Mouse (Mus musculus) bone marrow, adult 2 months (tissue): ENCODE data around the gene Abcg1. TPM values are rescaled to one million over a fixed set of nuclear protein-coding genes. Genes with fewer than 3 reads are reported as not detected.
A peak's percentile ranks its signal among the peaks of the same experiment; 100 is the strongest.

ENCODE experiments used
- H3K27ac ChIP-seq: fragments of 200-500 bp; 2 replicates; pipeline ENCODE4 v1.5.1; 2012; ENCODE audit warnings: low read depth, mild to moderate bottlenecking, control low read depth, inconsistent platforms, low read length; ENCODE audit not compliant: control insufficient read depth, poor library complexity, insufficient read depth
- H3K4me1 ChIP-seq: fragments of 200-500 bp; 2 replicates; pipeline ENCODE4 v1.6.1; 2011; ENCODE audit warnings: low read length; ENCODE audit not compliant: control insufficient read depth, insufficient read depth
- H3K4me3 ChIP-seq: fragments of 200-500 bp; replicated peaks from 2 replicates; pipeline ENCODE3; 2011; ENCODE audit warnings: mild to moderate bottlenecking, low read depth, low read length, control low read depth; ENCODE audit not compliant: control insufficient read depth
- CTCF ChIP-seq: fragments of 200-500 bp; IDR thresholded peaks from 2 replicates; pipeline ENCODE4 v1.5.1; 2011; ENCODE audit warnings: low read length, control low read depth; ENCODE audit not compliant: control insufficient read depth, insufficient read depth
- POLR2A ChIP-seq: fragments of 200-500 bp; IDR thresholded peaks from 2 replicates; pipeline ENCODE4 v1.6.1; 2011; ENCODE audit warnings: low read depth, mild to moderate bottlenecking, control low read depth, low read length, borderline replicate concordance; ENCODE audit not compliant: control insufficient read depth
- WGBS: fragments of 180-500 bp; shearing (Covaris S2); methylation state at CpG from one replicate; pipeline ENCODE4 v1.1.7; 2018; 5-methylcytosine and 5-hydroxymethylcytosine counted together
- polyA plus RNA-seq: library from polyadenylated mRNA; stranded (reverse); fragments of >200 nt; gene quantifications from 2 replicates; pipeline ENCODE4 v1.2.4, GENCODE M21; 2011; ENCODE audit warnings: low replicate concordance; ENCODE audit not compliant: missing spikeins, insufficient read depth, insufficient read length

The Abcg1 gene
- polyA plus RNA-seq, 1 experiment: 10.4 TPM

- no peak overlapping the region for H3K4me3 ChIP-seq
- H3K4me1 ChIP-seq: peaks cover 10% of the 10 kb centered on the region
- WGBS: 46% methylated on average over 9 of the region's 9 CpGs
- TF ChIP-seq CTCF: no peak
- no peak for TF ChIP-seq POLR2A
- H3K27ac ChIP-seq: no peak overlapping the region
Observed at GRCm38 (mm10) chr17:31034674-31035356, 22.7 kb upstream of the Abcg1 start.

GRCm38 (mm10) chr17:31036168-31036876 is 21.2 kb upstream of the Abcg1 start:
- Histone ChIP-seq H3K4me3 (no peak overlapping the region), H3K4me1 (peaks cover 13% of the 10 kb centered on the region), H3K27ac (no peak overlapping the region)
- TF ChIP-seq CTCF: no peak
- TF ChIP-seq POLR2A: no peak
- WGBS: 86% methylated on average over 22 of the region's 22 CpGs

GRCm38 (mm10) chr17:31037331-31037730 is 20.1 kb upstream of the Abcg1 start:
- 33% methylated on average over 8 of the region's 8 CpGs for WGBS
- no peak overlapping the region for H3K4me3 ChIP-seq
- TF ChIP-seq CTCF (no peak), POLR2A (no peak)
- no peak overlapping the region for H3K27ac ChIP-seq
- peaks cover 13% of the 10 kb centered on the region for H3K4me1 ChIP-seq

- TF ChIP-seq CTCF (no peak), POLR2A (no peak)
- WGBS: 15% methylated on average over 4 of the region's 4 CpGs
- H3K27ac ChIP-seq: no peak overlapping the region
- peaks cover 15% of the 10 kb centered on the region for H3K4me1 ChIP-seq
- H3K4me3 ChIP-seq: no peak overlapping the region
Observed at GRCm38 (mm10) chr17:31038381-31038780, 19.1 kb upstream of the Abcg1 start.

- peak overlapping the region; percentile 10 for H3K4me3 ChIP-seq
- H3K27ac ChIP-seq: peak overlapping the region; percentile 41; the same call in 1 of the 2 replicates
- WGBS: under 1% methylated on average over 7 of the region's 7 CpGs
- H3K4me1 ChIP-seq: peaks cover 13% of the 10 kb centered on the region
- TF ChIP-seq POLR2A (no peak), CTCF (no peak)
Observed at GRCm38 (mm10) chr17:31039626-31040025, 17.8 kb upstream of the Abcg1 start.

GRCm38 (mm10) chr17:31040421-31040820 is 17.1 kb upstream of the Abcg1 start:
- TF ChIP-seq POLR2A (no peak), CTCF (no peak)
- Histone ChIP-seq H3K27ac (peak overlapping the region; percentile 18; the same call in 1 of the 2 replicates), H3K4me1 (peaks cover 13% of the 10 kb centered on the region), H3K4me3 (no peak overlapping the region)
- 27% methylated on average over 7 of the region's 7 CpGs for WGBS

- no peak for TF ChIP-seq POLR2A
- no peak for TF ChIP-seq CTCF
- Histone ChIP-seq H3K4me3 (no peak overlapping the region), H3K4me1 (peaks cover 14% of the 10 kb centered on the region), H3K27ac (no peak overlapping the region)
- WGBS: 76% methylated on average over 2 of the region's 2 CpGs
Observed at GRCm38 (mm10) chr17:31042751-31043150, 14.7 kb upstream of the Abcg1 start.

- peak; percentile 11; the same call in 1 of the 2 replicates for TF ChIP-seq CTCF
- TF ChIP-seq POLR2A: no peak
- WGBS: under 1% methylated on average over 31 of the region's 31 CpGs
- Histone ChIP-seq H3K4me3 (peak overlapping the region; percentile 94), H3K27ac (peak overlapping the region; percentile 81), H3K4me1 (peaks cover 12% of the 10 kb centered on the region)
Observed at GRCm38 (mm10) chr17:31057891-31058744, 643 bp downstream of the Abcg1 start.
